Mouse (Mus musculus): Measurements from ENCODE around the gene Selenop.
"Not testable (repeated sequence)": the region's sequence is repeated elsewhere in the genome, so short reads cannot be mapped to it uniquely, and the experiment has no call there.

DNA sequence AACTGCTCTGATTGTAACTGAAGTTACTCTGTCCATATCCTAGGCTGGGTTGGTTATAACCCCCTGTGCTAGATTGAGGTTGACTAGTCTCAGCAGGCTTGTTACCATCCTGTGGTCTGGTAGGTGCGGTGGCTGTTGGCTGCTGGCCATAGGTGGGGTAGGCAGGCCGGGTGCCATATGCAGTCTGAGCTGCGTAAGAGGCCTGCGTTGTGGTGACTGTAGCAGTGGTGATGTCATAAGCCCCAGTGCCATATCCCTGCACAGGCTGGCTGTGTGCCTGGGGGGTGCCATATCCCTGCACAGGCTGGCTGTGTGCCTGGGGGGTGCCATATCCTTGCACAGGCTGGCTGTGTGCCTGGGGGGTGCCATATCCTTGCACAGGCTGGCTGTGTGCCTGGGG lies 49.7 kb upstream of the Selenop start:
- TF ChIP-seq CTCF (IDR thresholded peaks at IDR 0.05; ENCODE audit: control insufficient read depth, insufficient read depth, low read length); POLR2A (IDR thresholded peaks at IDR 0.05; ENCODE audit: borderline replicate concordance, control insufficient read depth, low read depth, low read length): not testable (repeated sequence)

Data from bone marrow, adult 2 months (tissue).